Mouse (Mus musculus) embryonic facial prominence, embryonic 15.5 days (tissue): ENCODE data around the gene Jup. TPM values are rescaled to one million over a fixed set of nuclear protein-coding genes. Genes with fewer than 3 reads are reported as not detected.

Experiments
- ATAC-seq: fragments of 200-750 bp; cut with Nextera tagmentation; 2 replicates; pipeline ENCODE4 v1.8.0; 2017; ENCODE audit warnings: low read depth, moderate TSS enrichment; ENCODE audit not compliant: insufficient number of reproducible peaks, low FRiP score, low TSS enrichment
- H3K27ac ChIP-seq: fragments of 300-500 bp; sonication (generic); replicated peaks from 2 replicates; pipeline ENCODE4 v1.5.1; 2015; ENCODE audit warnings: mild to moderate bottlenecking, inconsistent platforms
- H3K27me3 ChIP-seq: fragments of 300-500 bp; sonication (generic); 2 replicates; pipeline ENCODE4 v1.6.1; 2015; ENCODE audit warnings: inconsistent platforms
- H3K36me3 ChIP-seq: fragments of 300-500 bp; sonication (generic); 2 replicates; pipeline ENCODE4 v1.6.1; 2015; ENCODE audit warnings: mild to moderate bottlenecking, inconsistent platforms
- H3K4me1 ChIP-seq: fragments of 300-500 bp; sonication (generic); 2 replicates; pipeline ENCODE4 v1.6.1; 2015; ENCODE audit warnings: inconsistent platforms
- H3K4me2 ChIP-seq: fragments of 300-500 bp; sonication (generic); replicated peaks from 2 replicates; pipeline ENCODE4 v1.6.1; 2015; ENCODE audit warnings: mild to moderate bottlenecking, inconsistent platforms
- H3K4me3 ChIP-seq: fragments of 300-500 bp; sonication (generic); replicated peaks from 2 replicates; pipeline ENCODE4 v1.5.1; 2015; ENCODE audit warnings: mild to moderate bottlenecking, inconsistent platforms
- H3K9ac ChIP-seq: fragments of 300-500 bp; sonication (generic); 2 replicates; pipeline ENCODE4 v1.6.1; 2015; ENCODE audit warnings: inconsistent platforms
- H3K9me3 ChIP-seq: fragments of 300-500 bp; sonication (generic); replicated peaks from 2 replicates; pipeline ENCODE4 v1.6.1; 2016; ENCODE audit warnings: inconsistent platforms
- WGBS: fragments of 180-500 bp; shearing (Covaris S2); methylation state at CpG from one replicate; pipeline ENCODE4 v1.1.7; 2015; 5-methylcytosine and 5-hydroxymethylcytosine counted together
- polyA plus RNA-seq: library from polyadenylated mRNA; unstranded; fragments of >200 nt; fragmentation: Nextera tagmentation; extraction: Ambion mirVana; gene quantifications from 2 replicates; pipeline ENCODE4 v1.2.1, GENCODE M21; 2015

The Jup gene
- polyA plus RNA-seq, 1 experiment from 2014 or later, result 256 TPM

DNA sequence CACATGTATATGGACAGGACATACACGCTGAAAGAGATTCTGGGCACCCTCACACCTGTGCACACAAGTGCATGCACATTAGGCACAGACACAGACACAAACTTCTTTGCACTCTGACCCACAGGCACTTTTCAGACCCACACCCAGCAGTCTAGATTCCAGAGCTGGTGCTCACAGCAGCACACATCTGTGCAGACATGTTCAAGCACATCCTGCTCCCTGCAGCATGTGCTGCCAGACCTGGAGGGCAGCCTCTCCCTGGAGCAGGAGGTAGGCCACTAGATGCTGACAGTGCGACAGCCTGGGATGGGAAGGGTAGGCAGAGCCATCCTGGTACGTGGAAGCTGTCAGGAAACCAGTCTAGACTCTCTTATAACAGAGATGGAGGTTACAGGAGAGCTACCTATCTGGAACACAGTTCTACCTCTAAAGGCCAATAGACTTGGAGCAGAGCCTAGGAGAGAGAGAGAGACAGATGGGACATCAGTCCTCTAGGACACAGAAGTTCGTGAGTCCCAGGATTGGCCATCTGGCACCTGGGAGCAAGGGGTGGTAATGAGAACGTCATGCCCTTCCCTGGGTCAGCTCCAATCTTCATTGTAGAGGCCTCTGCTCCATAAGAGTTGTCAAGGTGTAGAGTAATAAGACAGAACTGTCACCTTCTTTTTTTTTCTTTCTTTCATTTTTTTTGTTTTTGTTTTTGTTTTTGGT is 9.6 kb upstream of the Jup start:
- H3K9ac ChIP-seq, result no peak overlapping the region
- no peaks in the 10 kb centered on the region for H3K9me3 ChIP-seq
- peaks cover 20% of the 10 kb centered on the region for H3K36me3 ChIP-seq
- no peak overlapping the region for H3K4me2 ChIP-seq
- H3K4me1 ChIP-seq, result peaks cover 34% of the 10 kb centered on the region
- 71% methylated on average over 5 of the region's 5 CpGs for WGBS
- ATAC-seq, result no peak
- H3K4me3 ChIP-seq, result no peak overlapping the region
- no peaks in the 10 kb centered on the region for H3K27me3 ChIP-seq
- H3K27ac ChIP-seq, result peak overlapping the region; percentile 63

DNA sequence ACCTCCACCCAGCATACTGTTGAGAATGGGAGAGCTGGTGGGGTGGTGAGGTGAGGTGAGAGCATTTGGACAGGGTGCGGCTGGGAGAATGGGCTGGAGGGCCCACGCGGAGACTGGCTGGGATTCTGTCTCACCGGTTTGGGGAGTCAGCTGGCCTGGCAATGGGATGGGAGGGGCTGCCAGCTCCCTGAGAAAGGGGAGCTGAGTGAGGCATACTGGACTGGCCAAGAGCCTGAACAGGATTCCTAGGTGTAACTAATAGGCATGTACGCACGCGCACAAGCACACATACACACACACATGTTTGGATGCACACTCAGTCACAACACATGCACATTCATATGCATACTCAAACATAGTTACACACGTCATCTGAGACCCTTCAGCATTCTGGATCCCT is 8.7 kb upstream of the Jup start:
- 0 out of 2 replicates have a peak, but pooled peaks have one; percentile 8 for ATAC-seq
- Histone ChIP-seq H3K36me3 (peaks cover 20% of the 10 kb centered on the region), H3K4me1 (peaks cover 28% of the 10 kb centered on the region; the same call in 1 of the 2 replicates), H3K9me3 (no peaks in the 10 kb centered on the region), H3K4me3 (no peak overlapping the region), H3K27ac (peak overlapping the region; percentile 63), H3K27me3 (no peaks in the 10 kb centered on the region), H3K9ac (no peak overlapping the region), H3K4me2 (no peak overlapping the region)
- 68% methylated on average over 8 of the region's 8 CpGs for WGBS

DNA sequence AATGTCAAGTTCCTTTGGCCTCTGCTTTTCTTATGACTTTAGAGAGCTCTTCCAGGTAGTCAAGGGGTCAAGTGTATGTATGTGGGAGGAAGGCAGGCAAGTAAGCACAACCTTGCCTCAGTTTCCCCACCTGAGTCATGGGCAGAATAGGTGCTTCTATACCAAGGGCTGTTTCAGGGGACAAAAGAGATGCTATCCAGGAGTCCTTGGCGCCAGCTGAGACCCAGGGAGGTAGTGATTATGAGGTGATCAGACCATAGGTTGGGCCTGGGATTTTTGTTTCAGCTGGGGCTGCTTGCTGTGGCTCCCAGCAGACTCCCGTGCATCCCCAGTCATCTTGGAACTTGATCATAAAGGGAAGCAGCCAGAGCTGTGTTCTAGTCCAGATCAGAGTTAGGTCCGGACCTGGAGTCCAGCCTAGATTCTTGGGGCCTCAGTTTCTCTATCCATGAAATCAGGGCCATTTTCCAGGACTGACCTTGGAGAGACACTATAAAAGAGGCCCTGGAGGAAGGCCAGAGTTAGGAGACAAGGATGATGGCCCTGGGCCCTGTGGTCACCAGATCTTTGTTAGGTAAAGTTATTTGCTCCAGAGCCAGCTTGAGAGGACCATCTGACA is 7.0 kb upstream of the Jup start:
- peaks cover 15% of the 10 kb centered on the region for H3K36me3 ChIP-seq
- no peak for ATAC-seq
- H3K27me3 ChIP-seq, result no peaks in the 10 kb centered on the region
- H3K4me3 ChIP-seq, result no peak overlapping the region
- peaks cover 36% of the 10 kb centered on the region for H3K4me1 ChIP-seq
- H3K9me3 ChIP-seq, result no peaks in the 10 kb centered on the region
- no peak overlapping the region for H3K9ac ChIP-seq
- no peak overlapping the region for H3K27ac ChIP-seq
- no peak overlapping the region for H3K4me2 ChIP-seq
- WGBS, result 78% methylated on average over 3 of the region's 3 CpGs

DNA sequence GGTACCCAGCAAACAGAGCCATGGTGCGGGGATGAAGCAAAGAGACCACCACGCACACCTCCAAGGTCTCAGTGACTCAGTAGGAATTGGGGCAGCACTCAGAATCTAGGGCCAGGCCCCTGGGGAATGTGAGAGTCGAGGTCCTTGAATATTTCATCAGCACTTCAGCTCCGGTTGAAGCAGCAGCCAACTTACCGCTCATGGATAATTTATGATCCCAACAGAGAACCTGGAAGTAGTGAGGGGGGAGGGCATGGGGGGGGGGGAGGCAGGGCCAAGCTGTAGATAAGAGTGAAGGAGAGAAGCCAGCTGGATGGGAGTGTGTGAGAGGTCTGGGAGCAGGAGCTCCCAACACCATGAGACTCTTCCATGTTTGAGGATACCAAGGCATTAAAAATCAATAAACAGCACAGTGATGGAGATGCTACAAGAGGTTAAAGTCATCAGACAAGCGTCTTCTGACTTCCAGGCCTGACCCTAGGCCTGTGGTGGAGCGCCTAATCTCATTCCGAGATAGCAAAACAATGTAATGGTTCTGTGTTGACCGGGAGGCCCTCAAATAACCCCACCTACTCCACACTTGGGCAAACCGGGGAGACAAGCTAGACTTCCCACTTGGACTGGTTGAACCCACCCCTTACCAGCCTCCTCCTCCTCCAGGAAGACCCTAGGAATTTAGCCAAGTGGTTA is 6.0 kb upstream of the Jup start:
- Histone ChIP-seq H3K9me3 (no peaks in the 10 kb centered on the region), H3K27ac (peak overlapping the region; percentile 70; the same call in 1 of the 2 replicates)
- WGBS, result 77% methylated on average over 10 of the region's 10 CpGs

DNA sequence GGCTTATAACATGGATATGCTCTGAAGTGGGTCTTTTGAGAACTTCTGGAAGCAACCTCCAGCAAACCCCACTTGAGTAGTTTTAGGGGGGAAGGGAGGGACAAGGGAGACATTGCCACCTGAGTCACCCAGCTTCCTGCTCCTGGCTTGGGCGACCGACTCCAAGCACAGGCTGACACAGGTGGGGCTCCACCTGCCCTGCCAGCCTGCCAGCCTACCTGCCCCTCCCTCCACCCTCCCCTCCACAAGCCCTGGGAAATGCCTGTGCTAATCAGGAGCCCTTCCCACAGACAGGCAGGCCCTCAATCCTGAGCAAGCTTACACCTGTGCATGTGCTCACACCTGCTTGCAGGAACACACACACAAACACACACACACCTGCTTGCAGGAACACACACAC is 5.1 kb upstream of the Jup start:
- Histone ChIP-seq H3K36me3 (no peaks in the 10 kb centered on the region), H3K27ac (peak overlapping the region; percentile 70), H3K4me1 (peaks cover 44% of the 10 kb centered on the region), H3K27me3 (no peaks in the 10 kb centered on the region), H3K4me3 (no peak overlapping the region), H3K9ac (no peak overlapping the region), H3K4me2 (no peak overlapping the region), H3K9me3 (no peaks in the 10 kb centered on the region)
- WGBS, result 68% methylated on average over 2 of the region's 2 CpGs
- ATAC-seq, result no peak

More for the DNA sequence above, 6.0 kb upstream of the Jup start:
- peaks cover 46% of the 10 kb centered on the region for H3K4me1 ChIP-seq
- no peak for ATAC-seq
- no peak overlapping the region for H3K4me2 ChIP-seq
- no peak overlapping the region for H3K4me3 ChIP-seq
- no peak overlapping the region for H3K9ac ChIP-seq
- peaks cover 6% of the 10 kb centered on the region for H3K36me3 ChIP-seq
- no peaks in the 10 kb centered on the region for H3K27me3 ChIP-seq

DNA sequence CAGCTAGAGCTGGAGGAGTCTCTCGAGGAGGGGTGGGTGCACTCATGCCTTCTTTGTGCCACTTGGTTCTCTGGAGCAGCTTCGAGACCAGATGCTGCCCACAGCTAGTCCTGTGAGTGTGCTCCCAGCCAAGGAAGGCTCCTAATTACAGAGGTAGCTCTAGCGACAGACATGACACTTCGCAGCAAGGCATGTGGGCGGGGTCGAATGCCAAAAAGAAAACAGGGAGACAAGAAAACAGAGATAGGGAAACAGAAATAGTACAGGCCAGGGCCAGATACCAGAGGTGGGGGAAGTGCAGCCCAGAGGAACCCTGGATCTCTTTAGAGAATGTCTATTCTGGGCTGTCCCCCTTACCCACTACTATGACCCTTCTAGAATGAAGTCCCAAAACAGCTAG is 4.7 kb upstream of the Jup start:
- H3K4me2 ChIP-seq, result no peak overlapping the region
- H3K4me3 ChIP-seq, result no peak overlapping the region
- no peak for ATAC-seq
- no peaks in the 10 kb centered on the region for H3K9me3 ChIP-seq
- H3K4me1 ChIP-seq, result peaks cover 44% of the 10 kb centered on the region
- H3K36me3 ChIP-seq, result no peaks in the 10 kb centered on the region
- no peak overlapping the region for H3K9ac ChIP-seq
- WGBS, result 24% methylated on average over 6 of the region's 6 CpGs
- H3K27me3 ChIP-seq, result no peaks in the 10 kb centered on the region
- peak overlapping the region; percentile 70 for H3K27ac ChIP-seq

DNA sequence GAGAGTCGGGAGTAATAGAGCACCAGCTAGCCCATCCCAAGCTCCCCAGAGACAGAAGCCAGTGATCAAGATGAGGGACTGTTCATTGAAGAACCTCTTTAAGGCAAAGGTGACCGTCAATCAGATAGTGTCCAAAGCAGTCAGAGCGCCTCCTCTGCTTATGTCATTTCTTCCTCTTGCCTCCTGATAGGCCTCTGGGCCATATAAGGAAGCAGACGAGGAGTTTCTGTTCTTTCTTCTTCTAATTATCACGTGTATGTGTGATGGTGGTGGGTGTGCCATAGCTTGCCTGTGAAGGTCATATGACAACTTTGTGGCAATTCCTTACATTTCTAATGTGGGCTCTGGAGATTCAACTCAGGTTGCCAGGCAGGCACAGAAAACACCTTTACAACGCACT is 3.3 kb upstream of the Jup start:
- Histone ChIP-seq H3K4me1 (peaks cover 51% of the 10 kb centered on the region), H3K4me3 (no peak overlapping the region), H3K27ac (no peak overlapping the region), H3K27me3 (no peaks in the 10 kb centered on the region), H3K9ac (no peak overlapping the region), H3K4me2 (no peak overlapping the region), H3K36me3 (no peaks in the 10 kb centered on the region), H3K9me3 (no peaks in the 10 kb centered on the region)
- ATAC-seq, result no peak
- WGBS, result 75% methylated on average over 6 of the region's 6 CpGs

DNA sequence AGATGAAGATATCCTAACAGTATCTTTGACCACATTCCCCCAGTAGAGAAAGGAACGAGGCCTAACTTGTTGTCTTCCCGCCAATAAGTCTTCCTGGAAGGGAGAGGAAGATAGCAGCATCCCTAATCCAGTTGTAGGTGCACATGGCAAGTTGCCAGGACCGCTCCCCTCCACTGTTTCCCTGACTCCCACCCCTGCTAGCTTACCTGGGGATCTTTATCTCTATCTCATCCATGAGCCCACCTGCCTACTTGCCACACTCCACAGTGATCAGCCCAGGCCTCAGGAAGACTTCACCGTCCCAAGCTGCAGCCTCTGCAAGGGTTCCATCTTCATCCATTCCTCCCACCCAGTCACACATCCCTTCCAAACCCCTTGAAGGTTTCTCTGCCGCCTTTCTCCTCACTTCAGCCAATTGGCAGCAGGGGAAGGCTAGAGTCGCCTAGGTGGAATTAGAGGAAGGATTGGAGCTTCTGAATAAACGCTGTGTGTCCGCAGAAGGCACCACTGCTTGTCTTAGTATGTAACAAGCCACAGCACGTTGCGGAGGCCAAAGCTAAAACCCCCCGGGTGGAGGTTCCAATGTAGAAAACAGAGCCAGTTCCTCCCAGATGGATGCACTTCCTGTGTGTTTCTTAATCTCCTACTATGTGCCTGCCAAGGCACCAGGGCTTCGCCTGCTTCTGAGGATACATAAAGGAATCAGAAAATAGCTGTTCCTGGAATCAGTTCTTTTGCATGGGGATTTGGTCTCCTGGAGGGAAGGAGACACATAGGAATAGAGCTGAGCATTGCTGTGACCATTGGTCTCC is 2.4 kb upstream of the Jup start:
- 51% methylated on average over 12 of the region's 12 CpGs for WGBS
- H3K4me3 ChIP-seq, result no peak overlapping the region
- H3K9ac ChIP-seq, result no peak overlapping the region

DNA sequence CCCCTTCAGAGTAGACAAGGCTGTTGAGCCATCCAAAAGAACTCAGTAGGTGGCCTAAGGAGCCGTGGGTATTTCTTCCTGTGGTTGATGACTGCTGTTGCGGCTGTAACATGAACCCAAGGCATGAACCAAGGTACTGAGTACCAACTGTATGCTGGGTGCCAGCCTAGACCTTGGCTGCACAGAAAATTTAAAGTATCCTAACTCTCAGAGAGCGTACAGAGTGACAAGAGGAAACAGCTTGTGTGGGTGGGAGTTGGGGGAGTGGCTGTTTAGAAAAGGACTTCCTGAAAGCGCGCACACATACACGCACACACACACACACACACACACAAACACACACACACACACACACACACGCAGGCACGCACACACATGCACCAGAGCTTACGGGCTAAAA is 1.8 kb upstream of the Jup start:
- no peaks in the 10 kb centered on the region for H3K9me3 ChIP-seq
- no peak overlapping the region for H3K9ac ChIP-seq
- H3K27ac ChIP-seq, result peak overlapping the region; percentile 71; the same call in 1 of the 2 replicates
- no peak overlapping the region for H3K4me3 ChIP-seq
- WGBS, result 41% methylated on average over 9 of the region's 9 CpGs
- no peak overlapping the region for H3K4me2 ChIP-seq
- no peaks in the 10 kb centered on the region for H3K36me3 ChIP-seq
- peaks cover 65% of the 10 kb centered on the region for H3K4me1 ChIP-seq
- no peaks in the 10 kb centered on the region for H3K27me3 ChIP-seq
- ATAC-seq, result no peak

More for the DNA sequence above, 2.4 kb upstream of the Jup start:
- H3K27ac ChIP-seq, result peak overlapping the region; percentile 71; the same call in 1 of the 2 replicates
- peaks cover 59% of the 10 kb centered on the region for H3K4me1 ChIP-seq
- no peak overlapping the region for H3K4me2 ChIP-seq
- H3K27me3 ChIP-seq, result no peaks in the 10 kb centered on the region
- H3K9me3 ChIP-seq, result no peaks in the 10 kb centered on the region
- no peaks in the 10 kb centered on the region for H3K36me3 ChIP-seq
- no peak for ATAC-seq

DNA sequence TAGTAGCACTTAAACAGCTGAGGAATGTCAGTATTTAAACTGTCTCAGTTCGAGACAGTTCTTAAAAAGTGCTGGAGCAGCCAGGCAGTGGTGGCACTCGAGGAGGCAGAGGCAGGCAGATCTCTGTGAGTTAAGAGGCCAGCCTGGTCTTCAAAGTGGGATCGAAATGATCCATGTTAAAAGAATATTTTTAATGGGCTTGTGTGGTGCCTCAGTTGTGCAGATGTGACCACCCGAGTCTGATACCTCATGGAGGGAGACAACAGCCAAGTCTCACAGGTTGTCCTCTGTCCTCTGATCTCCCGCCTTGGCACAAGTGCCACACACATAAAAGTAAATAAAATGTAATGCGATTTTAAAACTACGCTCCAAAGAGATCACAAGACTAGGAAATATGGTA is 954 bp upstream of the Jup start:
- no peak overlapping the region for H3K9ac ChIP-seq
- 92% methylated on average over 7 of the region's 7 CpGs for WGBS
- no peaks in the 10 kb centered on the region for H3K27me3 ChIP-seq
- H3K9me3 ChIP-seq, result no peaks in the 10 kb centered on the region
- peak overlapping the region; percentile 63 for H3K27ac ChIP-seq
- no peak for ATAC-seq
- no peak overlapping the region for H3K4me2 ChIP-seq
- no peaks in the 10 kb centered on the region for H3K36me3 ChIP-seq
- H3K4me3 ChIP-seq, result no peak overlapping the region
- H3K4me1 ChIP-seq, result peaks cover 71% of the 10 kb centered on the region
